Mouse (Mus musculus): Measurements from ENCODE around the gene Rcn1.

Gene Rcn1

GRCm38 (mm10) chr2:105336314-105337027 lies 62.6 kb downstream of the Rcn1 start:
- DNase-seq: peak; percentile 46

Data from kidney, postnatal 36 days (tissue).